Mouse (Mus musculus) adrenal gland, postnatal 10 days (tissue): ENCODE data around the gene Otub2. TPM values are rescaled to one million over a fixed set of nuclear protein-coding genes. Genes with fewer than 3 reads are reported as not detected.
A peak's percentile ranks its signal among the peaks of the same experiment; 100 is the strongest.

Source experiments
- DNase-seq: peaks from one replicate; pipeline ENCODE4 v3.0.0; 2021; ENCODE audit warnings: mixed read lengths
- long read RNA-seq, 2 experiments: library from polyadenylated mRNA; stranded (forward); transcript quantifications; one replicate each; pipeline ENCODE4 v2.0.0; 2021
- total RNA-seq, 2 experiments: library from RNA; stranded (reverse); gene quantifications; 2 replicates each; pipeline ENCODE4 v1.2.3; 2021

Gene Otub2
- total RNA-seq = 1 to 10 TPM; 3.6 to 4.4 TPM
- long read RNA-seq, experiment 1, partial matches to known transcripts = 0 of 2 reads
- long read RNA-seq, experiment 1, other reads (novel, unspliced or antisense) = 1 of 2 reads
- long read RNA-seq, experiment 2, partial matches to known transcripts = 0 of 4 reads
- long read RNA-seq, experiment 2, other reads (novel, unspliced or antisense) = 1 of 4 reads

DNA sequence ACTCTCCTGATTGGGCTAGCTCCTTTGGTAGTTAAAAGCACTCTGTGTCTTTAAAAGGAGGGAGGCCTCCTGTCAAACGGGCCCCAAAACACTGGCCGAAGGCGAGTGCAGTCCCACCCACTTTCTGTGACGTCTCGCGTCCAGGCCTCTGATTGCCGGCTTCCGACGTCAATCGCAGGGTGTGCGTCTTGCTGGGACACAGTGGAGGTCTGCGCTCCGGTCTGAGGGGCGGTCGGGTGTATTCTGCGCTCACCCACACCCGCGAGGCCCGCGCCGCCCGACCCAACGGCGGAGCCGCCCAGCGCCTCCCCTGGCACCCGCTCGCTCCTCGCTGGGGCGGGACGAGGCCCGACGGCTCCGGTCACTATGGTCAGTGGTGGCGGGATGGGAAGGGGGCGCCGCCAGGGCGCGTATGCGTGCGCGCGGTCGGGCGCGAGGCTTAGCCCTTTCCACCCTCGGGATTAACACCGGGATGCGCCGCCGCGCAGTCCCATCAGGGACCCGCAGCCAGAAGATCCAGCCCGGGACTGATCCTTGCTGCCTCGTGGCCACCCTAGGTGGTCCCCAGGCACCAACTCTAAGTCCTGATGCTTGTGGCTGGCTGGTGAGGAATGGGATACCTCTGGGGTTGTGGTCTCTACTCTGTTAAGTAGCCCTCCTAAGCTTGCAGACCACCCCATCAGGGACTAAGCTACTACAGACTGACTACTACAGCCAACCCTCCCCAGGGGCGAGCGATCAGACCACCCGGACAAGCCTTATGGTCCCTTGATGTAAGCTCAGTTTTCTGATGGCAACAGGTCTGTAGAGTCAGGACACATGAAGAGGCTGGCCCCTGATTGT, at the start of gene Otub2:
Otub2 (plus strand) TSS at position 178 of the 843 bp plus-strand sequence.
- DNase-seq = peak; percentile 97

DNA sequence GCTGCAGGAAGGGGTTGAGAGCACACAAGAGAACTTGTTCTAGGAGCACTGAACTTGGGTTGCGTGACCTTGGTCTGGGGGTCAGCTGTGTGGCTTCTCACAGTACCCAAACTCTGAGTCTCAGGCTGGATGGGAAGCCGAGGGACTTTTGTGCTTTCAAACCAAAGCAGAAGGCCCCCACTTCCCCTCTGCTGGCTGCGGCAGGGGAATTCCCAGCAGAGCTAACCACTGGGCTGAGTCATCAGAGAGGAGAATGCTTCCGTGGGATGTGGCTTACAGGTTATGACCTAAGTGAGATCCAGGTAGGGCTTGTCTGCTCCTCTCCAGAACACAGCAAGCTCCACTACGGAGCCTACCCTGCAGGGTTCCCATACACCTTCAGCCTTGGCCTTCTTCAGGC, 47.3 kb upstream of the Otub2 start:
- no peak for DNase-seq

DNA sequence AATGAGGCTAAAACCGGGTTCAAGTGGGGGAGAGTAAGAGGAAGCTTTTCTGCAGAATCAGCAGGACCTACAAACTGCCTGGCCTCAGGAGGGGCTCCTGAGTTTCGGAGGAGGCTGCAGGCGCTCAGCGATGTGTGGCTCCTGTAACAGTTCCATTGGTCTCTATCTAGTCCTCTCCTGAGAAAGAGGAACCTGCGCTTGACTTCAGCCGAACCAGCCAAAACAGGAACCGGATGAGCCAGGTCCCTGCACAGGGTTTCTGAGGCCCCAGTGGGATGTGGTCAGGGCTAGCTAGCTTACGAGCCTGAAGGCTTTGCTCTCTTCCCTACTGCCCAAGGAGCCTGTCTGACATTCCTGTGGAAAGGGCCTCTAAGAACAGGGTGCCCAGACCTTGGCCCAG, 45.0 kb upstream of the Otub2 start:
- DNase-seq = no peak

DNA sequence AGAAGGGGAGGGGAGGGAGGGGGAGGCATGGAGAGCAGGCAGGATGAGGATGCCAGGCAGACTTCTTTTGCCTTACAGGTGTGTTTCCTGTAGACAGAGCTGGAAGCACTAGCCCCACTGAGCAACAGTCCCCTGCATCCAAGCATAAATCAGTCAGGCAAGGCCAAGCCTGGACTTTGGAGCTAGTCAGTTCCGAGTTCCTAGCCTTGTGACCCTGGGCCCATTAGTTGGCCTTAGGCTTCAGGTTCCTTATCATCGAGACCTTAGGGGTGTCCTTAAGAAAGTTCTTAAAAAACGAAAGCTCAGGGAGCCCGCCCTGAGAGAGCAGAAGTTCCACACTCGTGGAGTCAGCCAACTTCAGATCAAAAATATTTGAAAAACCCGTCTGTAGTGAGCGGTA, 43.5 kb upstream of the Otub2 start:
- no peak for DNase-seq

DNA sequence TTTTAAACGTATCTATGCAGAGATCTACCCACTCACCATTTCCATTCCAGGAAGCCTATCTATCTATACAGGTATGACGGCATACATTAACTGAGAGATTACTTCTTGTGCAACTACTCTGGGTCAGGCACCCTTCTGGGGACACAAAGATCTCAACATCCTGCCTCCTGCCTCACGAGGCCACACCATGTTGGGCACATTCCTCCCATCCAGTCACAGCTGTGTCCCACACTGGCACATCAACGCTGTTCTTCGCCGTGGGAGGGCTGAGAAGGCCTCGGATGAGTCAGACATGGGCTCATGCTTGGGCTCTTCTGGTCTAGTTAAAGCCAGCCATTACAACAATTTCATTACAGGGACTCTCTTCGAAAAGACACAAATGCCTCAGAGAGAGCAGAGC, 41.5 kb upstream of the Otub2 start:
- no peak for DNase-seq

DNA sequence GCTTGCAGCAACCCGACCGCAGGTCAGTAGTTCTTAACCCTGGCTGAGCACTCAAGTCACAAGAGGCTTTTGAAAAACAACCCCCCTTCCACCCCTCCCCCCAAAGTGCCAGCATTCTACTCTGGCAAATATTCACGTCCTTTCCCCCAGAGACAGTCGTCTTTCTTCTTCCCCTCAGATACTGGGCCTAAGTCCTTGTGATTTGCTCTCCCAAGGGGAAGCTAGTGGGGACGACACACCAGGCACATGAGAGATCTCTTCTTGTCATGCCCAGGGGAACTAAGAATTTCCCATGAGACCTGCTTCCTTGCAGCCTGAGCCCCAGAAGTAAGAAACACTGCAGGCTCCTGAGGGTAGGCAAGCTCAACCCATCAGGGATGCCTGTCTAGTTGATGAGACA, 41.1 kb upstream of the Otub2 start:
- no peak for DNase-seq

DNA sequence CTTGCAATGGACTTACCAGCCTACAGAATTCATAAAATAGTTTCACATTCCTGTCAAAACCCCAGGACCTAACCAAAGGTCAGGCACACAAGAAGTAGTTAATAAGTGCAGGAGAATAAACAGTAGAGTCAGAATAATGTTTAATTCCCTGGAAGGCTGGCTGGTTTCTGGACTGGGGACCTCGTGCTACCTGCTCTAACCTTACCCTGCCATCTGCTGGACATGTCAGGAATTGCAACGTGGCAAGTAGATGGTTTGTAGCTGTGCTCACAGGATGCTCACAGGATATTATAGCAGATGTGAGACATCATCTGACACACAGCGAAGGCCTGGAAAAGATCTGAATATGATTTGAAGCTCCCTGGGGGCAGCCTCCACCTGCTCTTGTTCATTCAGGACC, 40.0 kb upstream of the Otub2 start:
- peak; percentile 89 for DNase-seq

DNA sequence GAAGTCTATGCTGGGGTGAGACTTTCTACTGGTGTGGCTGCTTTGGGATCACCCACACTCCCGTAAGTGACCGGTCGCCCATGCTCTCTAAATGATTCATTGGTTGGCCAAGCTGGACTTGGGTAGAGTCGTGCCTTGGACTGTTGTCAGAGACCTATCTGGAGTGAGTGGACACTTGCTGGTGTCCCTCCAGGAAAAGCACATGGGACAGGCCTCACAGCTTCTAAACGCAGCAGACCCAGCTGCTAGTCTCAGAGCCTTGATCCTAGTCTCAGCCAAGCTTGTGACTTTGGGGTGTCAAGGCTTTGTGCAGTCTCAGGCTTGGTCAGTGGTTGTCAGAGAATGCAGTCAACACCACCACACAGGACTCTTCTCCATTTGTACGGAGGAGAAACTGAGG, 35.7 kb upstream of the Otub2 start:
- DNase-seq = no peak

DNA sequence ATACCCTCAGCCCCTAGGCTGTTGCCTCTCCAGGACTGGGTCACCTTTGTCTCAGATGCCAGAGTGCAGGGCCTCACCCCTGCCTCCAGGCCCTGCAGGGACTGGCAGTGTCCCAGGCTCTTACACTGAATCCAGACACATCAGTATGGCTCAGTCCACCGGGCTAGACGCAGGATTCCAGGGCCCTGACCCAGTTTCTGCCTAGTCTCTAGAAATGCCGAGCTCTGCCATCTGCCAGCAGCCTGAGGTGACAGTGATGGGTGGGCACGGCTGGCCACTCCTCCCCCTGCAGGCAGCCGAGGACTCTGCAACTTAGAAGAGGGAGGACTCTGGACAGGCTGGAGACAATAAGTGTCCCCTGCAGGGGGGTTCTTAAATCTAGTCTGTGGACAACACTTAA, 34.9 kb upstream of the Otub2 start:
- peak; percentile 79 for DNase-seq

DNA sequence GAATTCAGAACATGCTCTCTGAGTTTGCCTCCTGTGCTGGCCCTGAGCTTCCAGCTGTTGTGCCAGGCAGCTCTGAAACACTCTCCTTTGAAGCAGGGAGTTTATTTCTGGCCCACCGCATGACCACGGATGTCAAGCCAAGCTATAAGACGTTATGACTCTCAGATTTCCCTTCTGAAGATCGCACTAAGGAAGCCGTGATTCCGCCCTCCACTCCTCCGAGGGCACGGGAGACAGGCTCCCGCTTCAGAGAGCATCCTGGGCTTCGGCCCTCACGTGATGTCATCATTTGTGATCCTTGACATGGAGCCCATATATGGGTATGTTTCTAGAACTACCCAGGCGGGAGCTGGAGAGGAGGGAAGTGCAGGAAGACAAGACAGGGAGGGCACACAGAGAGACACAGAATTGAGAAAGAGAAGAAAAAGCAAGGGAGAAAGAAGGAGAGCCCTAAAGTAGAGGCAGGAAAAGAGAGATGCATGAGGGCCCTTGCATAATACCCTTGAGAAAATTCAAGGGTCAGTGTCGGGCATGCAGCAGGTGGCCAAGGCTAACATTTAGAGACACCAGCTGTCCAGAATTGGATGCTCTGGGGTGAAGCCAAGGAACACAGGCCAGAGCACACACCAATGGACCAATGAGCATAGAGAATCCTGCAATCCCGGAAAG, 32.6 kb upstream of the Otub2 start, which contains the start of gene Asb2:
Asb2 (minus strand) TSS at position 256 of the 669 bp plus-strand sequence.
- no peak for DNase-seq

DNA sequence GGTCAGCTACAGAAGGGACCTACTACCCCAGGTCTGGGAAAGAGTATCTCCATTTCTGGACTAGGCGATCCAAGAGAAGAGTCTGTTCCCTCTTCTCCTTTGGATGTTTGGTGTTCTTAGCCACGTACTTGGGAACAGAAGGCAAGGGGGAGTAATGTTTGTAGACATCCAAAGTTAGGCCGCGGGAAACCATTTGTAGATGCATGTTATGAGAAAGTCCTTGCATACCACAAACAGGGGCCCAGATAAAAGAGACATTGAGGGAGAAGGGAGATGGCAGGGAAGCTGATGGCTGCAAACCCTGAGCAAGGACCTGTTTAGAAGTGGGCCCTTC, 32.1 kb upstream of the Otub2 start:
- DNase-seq = no peak

DNA sequence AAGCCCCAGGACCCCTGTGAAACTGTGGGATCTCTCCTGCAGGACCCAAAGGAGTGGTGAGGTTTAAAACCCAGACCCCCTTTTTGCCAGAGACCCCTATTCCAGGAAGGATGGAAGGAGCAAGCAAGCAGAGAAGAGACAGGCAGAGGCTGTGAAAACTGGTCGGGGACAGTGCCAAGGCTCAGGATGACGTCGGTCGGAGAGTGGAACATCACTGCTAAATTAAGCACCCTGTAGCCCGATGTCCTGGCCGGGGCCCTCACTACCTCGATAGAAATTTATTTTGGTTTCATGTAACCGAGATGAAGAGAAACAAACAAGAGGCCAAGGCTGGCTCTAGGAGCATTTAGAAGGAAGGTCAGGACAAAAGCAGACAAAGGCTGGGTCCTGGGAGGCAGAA, 30.3 kb upstream of the Otub2 start:
- DNase-seq = no peak

DNA sequence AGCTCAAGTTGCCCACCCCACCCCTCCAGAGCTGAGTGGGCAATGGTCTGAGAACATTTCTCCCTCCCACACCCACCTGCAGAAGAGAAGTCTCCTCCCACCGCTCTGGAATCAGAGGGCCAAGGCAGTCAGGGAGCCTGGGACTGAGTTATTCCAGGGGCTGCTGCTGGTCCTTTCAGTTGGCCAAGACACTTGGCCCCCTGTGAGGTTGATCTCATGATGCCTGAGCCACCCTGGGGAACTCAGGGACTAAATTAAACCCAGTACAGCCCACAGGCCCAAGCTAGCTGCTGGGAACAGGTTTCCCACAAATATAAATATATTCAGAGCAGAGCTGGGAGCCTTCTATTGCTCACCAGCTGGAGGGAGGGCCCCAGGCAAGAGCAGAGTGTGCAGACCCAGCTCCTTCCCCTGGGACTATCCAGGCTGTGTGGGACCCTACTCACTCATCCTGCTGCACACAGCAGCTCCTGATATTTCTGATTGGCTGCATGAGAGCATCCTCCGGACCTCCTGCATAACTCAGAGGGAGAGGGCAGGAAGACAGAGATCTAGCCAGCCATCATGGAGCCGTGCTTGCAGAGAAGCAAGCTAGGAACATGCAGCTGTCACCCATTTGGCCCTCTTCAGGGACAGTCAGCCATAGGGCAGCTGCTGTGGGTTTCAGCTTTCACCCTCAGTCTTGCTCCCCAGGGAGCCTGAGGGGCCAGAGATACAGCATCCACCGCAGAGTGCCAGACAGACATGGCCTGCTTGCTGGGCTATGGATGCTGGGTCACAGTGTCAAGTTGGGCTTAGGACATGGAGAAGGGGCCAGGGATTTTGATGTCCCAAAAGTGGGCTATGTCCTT, 29.3 kb upstream of the Otub2 start:
- DNase-seq = no peak

DNA sequence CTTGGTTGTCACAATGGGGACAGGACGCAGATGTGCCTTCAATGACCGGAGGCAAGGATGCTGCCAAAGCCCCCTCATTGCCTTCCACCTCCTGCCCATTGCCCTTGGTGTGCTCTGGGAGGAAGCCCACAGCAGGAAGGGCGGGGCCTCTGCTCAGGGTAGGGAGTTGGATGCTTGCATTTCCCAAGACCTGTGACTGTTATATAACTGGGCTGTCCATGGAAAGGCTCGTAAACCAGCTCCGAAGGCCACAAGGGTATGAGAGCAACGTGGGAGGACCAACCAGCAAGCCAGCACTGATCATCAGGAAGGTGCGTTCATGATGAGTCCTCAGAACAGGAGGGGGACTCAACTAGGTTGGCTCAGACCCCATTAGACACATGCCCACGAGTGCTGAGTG, 27.7 kb upstream of the Otub2 start:
- DNase-seq = no peak

DNA sequence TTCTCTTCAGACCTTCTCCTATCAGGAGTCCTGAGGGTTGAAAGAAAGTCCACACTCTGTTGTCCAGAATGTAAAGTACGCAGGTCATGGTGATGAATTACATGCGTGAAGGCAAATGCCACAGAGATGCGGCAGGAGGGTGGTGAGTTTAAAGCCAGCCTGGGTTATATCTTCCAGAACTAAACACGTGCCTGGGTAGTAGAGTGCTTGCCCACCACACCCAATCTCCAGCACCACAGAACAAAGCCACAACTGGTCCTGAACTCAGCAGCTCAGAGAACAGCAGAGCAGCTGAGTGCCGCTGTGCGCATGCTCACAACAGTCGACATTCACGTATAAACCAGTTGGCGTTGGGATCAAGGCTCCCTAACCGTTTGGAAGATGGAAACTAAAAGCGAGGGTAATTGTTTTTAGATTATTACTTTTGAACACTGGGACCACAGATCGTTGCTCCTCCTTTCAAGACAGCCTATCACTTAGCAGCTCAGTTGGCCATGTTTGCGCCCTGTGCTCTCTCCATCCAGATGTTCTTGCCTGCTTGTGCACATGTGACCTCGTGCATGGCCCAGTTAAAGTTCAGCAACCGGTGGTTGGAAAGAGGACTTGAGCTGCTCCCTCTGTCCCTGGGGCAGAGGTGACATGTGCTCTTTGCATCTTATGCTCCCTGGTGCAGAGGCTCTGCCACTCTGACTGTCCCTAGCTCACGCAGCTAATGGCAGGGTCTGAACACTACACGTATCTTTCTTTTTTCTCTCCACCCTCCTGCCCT, 26.8 kb upstream of the Otub2 start:
- DNase-seq = no peak

DNA sequence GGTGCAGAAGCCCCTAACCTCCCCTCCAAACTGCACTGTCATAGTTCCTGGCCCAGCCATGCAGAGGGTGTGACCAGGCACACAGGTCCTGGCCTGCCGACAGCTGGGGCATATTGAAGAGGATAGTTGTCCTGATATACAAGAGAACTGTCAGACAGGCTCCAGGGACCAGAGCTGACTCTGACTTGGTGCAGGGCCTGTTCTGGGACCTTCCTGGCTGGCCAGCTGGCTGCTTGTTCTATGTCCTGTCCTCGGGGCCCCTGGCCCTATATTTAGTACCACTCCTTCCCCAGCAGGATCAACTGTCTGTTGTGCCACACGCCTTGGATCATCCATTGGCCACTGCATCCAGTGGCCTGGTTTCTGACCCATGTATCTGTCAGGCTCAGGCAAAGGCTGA, 26.1 kb upstream of the Otub2 start:
- no peak for DNase-seq

DNA sequence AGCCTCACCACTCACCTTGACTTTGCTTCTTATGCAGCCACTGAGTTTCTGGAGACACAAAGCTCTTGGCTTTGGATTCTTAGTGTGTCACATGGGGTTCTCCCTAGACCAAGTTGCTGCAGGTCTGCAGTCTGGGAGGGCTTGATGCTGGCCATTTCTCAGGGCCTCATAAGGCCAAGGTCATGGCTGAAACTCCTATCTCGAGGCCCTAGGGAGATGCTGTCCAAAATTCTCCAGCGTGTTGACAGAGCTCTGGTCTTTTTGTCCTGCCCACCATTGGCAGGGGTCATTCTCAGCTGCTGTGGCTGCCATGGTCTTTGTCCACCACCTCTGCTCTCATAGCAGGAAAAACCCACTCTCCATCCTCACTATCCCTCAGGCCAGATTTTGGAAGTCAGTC, 21.3 kb upstream of the Otub2 start:
- DNase-seq = no peak

DNA sequence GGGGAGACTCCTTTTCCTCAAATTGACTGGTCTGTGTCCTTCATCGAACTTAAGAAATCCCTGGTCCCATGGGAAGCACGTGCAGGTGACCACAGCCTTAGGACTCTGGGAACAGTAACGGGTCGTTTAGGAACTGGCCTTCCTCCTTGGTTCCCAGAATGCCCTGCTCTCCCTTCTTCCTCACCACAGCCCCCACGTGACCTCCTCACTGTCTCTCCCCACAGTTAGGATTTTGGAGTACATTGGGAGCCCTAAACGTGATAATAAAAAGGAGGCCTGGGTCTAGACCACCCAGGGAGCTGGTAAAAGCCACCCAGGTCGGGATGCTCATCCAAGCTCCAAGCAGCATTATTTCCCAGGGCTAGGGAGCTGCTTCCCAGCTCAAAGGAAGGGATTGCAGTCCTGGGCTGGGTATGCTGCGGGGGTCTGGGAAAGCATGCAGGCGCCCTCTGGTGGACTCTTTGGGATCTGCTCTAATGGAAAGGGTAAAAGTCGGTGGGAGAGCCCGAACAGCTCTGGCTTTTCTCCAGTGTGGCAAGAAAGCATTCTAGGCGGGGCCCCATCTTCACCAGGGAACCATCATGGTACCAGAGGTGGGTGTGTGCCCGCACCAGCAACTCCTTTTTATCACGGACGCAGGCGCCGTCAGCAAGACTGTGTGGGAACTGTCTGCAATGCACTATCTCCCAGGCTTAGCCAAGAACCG, 20.7 kb upstream of the Otub2 start:
- peak; percentile 84 for DNase-seq

DNA sequence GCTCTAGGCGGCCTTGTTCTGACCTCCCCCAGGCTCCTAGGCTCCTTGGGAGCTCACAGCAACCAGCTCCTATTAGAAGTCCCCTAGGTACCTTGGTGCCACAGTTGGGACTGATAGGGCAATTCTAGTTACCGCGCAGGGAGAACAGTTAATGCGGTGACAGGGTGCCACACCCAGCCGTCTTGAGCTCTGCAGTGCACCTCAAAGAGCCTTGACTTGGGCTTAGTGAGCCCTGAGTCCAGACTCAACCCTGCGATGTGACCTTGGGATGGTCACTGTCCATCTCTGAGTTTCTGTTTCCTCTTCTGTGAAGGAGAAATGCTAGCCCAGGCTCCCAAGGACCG, 20.2 kb upstream of the Otub2 start:
- DNase-seq = no peak

DNA sequence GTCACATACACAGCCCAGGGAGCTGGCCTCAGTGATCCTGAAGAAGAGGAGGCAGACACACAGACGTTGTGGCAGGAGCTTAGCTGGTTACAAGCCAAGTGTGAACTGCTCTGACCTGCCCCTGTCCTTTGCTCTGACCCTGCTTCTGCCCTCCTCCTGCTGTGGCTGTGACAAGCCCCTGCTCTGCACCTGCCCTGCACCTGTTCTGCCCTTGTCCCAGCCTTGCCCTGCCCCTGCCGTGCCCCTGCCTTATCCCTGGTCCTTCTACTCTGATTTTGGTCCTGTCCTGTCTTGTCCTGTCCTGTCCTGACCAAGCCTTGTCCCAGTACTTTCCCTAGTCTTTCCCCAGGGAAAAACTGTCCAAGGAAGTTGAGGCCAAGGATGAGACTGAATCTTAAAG, 19.7 kb upstream of the Otub2 start:
- no peak for DNase-seq

DNA sequence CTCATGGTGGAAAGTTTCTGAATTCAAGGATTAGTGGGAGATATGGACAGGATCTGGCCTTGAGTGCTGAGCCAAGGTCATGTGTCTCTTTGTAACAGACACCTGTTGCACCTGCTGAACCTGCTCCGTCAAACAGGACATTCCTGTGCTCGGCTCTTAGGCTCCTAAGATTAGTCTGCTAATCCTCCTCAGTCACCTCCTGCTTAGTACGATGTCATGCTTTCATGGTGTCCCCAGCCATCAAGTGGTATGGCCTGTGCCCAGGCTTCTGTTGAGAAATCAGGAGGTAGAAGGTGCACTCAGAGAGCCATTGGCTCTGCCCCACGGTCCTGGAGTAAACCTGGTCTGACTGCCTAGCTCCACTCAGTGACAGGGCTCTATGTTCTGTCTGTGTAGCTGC, 17.6 kb upstream of the Otub2 start:
- DNase-seq = no peak
